Mouse (Mus musculus) G1E (cell line): ENCODE measurements around the gene Dalrd3. TPM values are rescaled to one million over a fixed set of nuclear protein-coding genes. Genes with fewer than 3 reads are reported as not detected.

ENCODE experiments used
- ATAC-seq: 2 replicates; pipeline ENCODE4 v1.8.0; 2016; ENCODE audit warnings: mild to moderate bottlenecking; ENCODE audit not compliant: insufficient number of reproducible peaks, poor library complexity, low FRiP score, severe bottlenecking; ENCODE audit errors: extremely low read depth
- DNase-seq: peaks from one replicate; pipeline ENCODE4 v3.0.0; 2012; ENCODE audit warnings: low spot score
- H3K27me3 ChIP-seq: 2 replicates; pipeline ENCODE4 v1.6.1; 2012; ENCODE audit warnings: mild to moderate bottlenecking, low read length, inconsistent platforms; ENCODE audit not compliant: insufficient read depth
- H3K36me3 ChIP-seq: replicated peaks from 2 replicates; pipeline ENCODE3; 2012; ENCODE audit warnings: mild to moderate bottlenecking, inconsistent platforms
- H3K4me1 ChIP-seq: 2 replicates; pipeline ENCODE4 v1.6.1; 2012; ENCODE audit warnings: low read depth, low read length, inconsistent platforms, mixed read lengths; ENCODE audit not compliant: insufficient read depth
- H3K4me3 ChIP-seq: 2 replicates; pipeline ENCODE4 v1.5.1; 2012; ENCODE audit warnings: low read depth, mild to moderate bottlenecking, inconsistent platforms, low read length, moderate library complexity, mixed read lengths
- H3K9me3 ChIP-seq: replicated peaks from 2 replicates; pipeline ENCODE4 v1.6.1; 2012; ENCODE audit warnings: inconsistent platforms
- CTCF ChIP-seq: IDR thresholded peaks from 2 replicates; pipeline ENCODE4 v1.5.1; 2012; ENCODE audit warnings: low read depth, low read length, inconsistent platforms, mixed read lengths
- GATA1 ChIP-seq: IDR thresholded peaks from 2 replicates; pipeline ENCODE4 v1.6.1; 2012; ENCODE audit warnings: borderline replicate concordance, low read length, inconsistent platforms, mixed read lengths
- GATA2 ChIP-seq: IDR thresholded peaks from 2 replicates; pipeline ENCODE4 v1.6.1; 2012; ENCODE audit warnings: low read depth, low read length, inconsistent platforms, borderline replicate concordance
- POLR2AphosphoS5 ChIP-seq: IDR thresholded peaks from 2 replicates; pipeline ENCODE4 v1.6.1; 2012; ENCODE audit warnings: low read depth, low read length, inconsistent platforms; ENCODE audit not compliant: insufficient replicate concordance
- TAL1 ChIP-seq: conservative IDR thresholded peaks from 2 replicates; pipeline ENCODE4 v1.6.1; 2012; ENCODE audit warnings: low read depth, low read length, inconsistent platforms, mixed read lengths
- polyA plus RNA-seq: library from polyadenylated mRNA; stranded (reverse); fragments of >175 nt; gene quantifications from 2 replicates; pipeline ENCODE4 v1.2.3, GENCODE M21; 2012
- total RNA-seq, 2 experiments: library from RNA; stranded (forward) in 1 of 2; stranded (reverse) in 1 of 2; fragments of 200-1000 nt in 1 of 2; fragments of >200 nt in 1 of 2; fragmentation: Nextera tagmentation in 1 of 2; gene quantifications; 2 replicates each; pipeline ENCODE4 v1.2.3; 2014 to 2017

Gene Dalrd3
- 48.3 and 49.1 TPM in 2 replicates for total RNA-seq (2014; fragmentation: Nextera tagmentation)
- total RNA-seq (2017), result 48.3 and 65.3 TPM in 2 replicates
- polyA plus RNA-seq, result 101 and 121 TPM in 2 replicates

DNA sequence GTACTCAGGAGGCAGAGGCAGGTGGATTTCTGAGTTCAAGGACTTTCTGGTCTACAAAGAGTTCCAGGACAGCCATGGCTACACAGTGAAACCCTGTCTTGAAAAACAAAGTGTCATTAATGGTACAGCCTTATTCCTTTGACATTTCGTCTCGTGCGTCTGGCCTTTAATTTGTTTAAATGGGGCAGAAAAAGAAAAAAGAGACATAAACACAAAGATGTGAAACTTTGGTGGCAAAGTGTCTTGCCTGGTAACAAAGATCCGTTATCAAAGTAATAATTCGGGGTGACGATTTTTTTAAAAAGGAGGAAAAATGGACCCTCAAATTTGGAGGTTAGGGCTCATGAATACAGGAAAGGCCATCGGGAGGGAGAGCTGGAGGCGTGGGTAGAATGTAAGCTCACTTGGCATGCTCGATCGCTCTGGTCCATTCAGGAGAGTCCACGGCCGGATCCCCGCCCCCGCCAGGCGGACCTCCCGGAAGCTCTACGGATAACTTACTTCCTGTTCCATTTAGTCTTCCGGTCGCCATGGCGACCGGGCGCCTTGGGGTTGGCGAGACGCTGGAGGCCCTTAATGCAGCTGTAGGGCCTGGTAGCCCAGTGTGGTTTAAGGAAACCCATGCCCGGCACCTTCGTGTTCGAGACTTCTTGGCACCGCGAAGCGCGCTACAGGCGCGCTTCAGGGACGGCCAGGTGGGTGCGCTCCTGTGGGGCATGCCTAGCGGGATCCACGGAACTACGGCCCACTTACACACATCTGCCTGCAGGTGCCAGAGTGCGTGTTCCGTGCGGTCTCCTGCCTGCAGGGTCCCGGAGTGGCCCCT is at the start of gene Dalrd3:
Gene Dalrd3 (plus strand): TSS at position 506 of the 826 bp plus-strand sequence.
- peak; percentile 97 for DNase-seq
- H3K27me3 ChIP-seq, result no peaks in the 10 kb centered on the region
- H3K36me3 ChIP-seq, result peaks cover 73% of the 10 kb centered on the region
- H3K4me3 ChIP-seq, result peak within 1 kb of the TSS; percentile 90
- H3K4me1 ChIP-seq, result peaks cover 85% of the 10 kb centered on the region
- TF ChIP-seq CTCF, result no peak
- no peak for TF ChIP-seq POLR2AphosphoS5
- no peak for TF ChIP-seq GATA2
- TF ChIP-seq TAL1, result no peak
- no peak for TF ChIP-seq GATA1
- H3K9me3 ChIP-seq, result no peaks in the 10 kb centered on the region
- ATAC-seq, result peak; percentile 60

DNA sequence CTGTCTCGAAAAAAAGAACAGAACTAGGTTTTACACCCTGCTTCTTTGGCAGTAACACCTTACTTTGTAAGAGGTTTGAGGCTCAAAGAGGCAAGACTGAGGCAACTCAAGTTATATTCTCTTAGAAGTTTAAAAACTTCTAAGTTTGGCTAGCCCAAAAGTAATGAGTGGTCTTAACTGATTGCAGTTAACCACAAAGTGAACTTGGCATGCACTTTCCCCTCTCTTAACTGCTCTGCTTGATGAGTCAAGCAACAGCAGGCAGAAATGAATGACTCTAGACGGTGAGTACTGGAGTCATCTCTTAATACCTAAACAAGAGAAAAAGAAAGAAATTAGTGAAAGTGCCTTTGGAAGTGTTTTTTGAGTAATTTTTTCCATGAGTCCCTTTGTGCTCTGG is 48.1 kb upstream of the Dalrd3 start:
- TF ChIP-seq GATA2 (no peak), CTCF (no peak), POLR2AphosphoS5 (no peak), GATA1 (no peak), TAL1 (no peak)
- DNase-seq (no peak), ATAC-seq (no peak)
- Histone ChIP-seq H3K9me3 (no peaks in the 10 kb centered on the region), H3K4me1 (peaks cover 33% of the 10 kb centered on the region), H3K27me3 (no peaks in the 10 kb centered on the region), H3K36me3 (peaks cover 55% of the 10 kb centered on the region), H3K4me3 (no peak overlapping the region)

DNA sequence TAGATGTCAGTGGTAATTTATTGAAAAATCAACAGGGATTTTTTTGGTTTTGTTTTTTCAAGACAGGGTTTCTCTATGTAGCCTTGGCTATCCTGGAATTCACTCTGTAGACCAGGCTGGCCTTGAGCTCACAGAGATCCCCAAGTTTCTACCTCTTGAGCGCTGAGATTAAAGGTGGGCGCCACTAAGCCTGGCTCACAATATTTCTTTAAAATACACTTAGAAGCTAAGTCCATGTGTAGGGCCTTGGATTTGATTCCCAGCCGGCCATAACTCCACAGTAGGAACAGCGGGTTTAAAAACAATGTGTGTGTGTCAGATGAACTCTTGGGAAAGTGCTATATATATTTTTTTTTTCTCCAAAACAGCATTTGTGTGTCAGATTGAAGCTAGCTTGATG is 46.3 kb upstream of the Dalrd3 start:
- no peak for ATAC-seq
- DNase-seq, result no peak
- Histone ChIP-seq H3K27me3 (no peaks in the 10 kb centered on the region), H3K4me1 (peaks cover 31% of the 10 kb centered on the region), H3K4me3 (no peak overlapping the region), H3K9me3 (no peaks in the 10 kb centered on the region), H3K36me3 (peaks cover 71% of the 10 kb centered on the region)
- TF ChIP-seq POLR2AphosphoS5, result no peak
- TF ChIP-seq CTCF, result no peak
- no peak for TF ChIP-seq GATA2
- TF ChIP-seq TAL1, result no peak
- no peak for TF ChIP-seq GATA1

DNA sequence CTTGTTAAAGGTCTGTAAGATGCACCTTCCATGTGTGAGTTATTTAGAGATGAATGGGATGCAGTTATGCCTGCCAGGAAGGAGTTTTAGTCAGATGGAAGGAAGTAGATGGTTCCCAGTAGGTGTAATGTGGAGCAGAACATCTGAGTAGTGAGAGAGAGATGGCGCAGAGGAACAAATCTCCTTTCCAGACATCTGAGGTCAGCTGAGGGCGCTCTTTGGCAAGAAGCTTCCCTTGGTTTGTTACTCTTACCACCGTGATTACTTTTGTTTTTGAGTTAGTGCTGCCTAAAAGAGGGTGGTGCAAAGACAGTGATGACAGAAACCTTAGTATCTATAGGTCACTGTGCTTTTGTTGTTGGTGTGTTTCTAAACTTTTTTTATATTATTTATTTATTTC is 44.3 kb upstream of the Dalrd3 start:
- no peaks in the 10 kb centered on the region for H3K27me3 ChIP-seq
- no peaks in the 10 kb centered on the region for H3K9me3 ChIP-seq
- H3K36me3 ChIP-seq, result peaks cover 75% of the 10 kb centered on the region
- no peak for DNase-seq
- no peak for TF ChIP-seq GATA1
- TF ChIP-seq POLR2AphosphoS5, result no peak
- TF ChIP-seq TAL1, result no peak
- no peak for TF ChIP-seq GATA2
- no peak for TF ChIP-seq CTCF
- H3K4me3 ChIP-seq, result no peak overlapping the region
- peaks cover 14% of the 10 kb centered on the region for H3K4me1 ChIP-seq
- ATAC-seq, result no peak

DNA sequence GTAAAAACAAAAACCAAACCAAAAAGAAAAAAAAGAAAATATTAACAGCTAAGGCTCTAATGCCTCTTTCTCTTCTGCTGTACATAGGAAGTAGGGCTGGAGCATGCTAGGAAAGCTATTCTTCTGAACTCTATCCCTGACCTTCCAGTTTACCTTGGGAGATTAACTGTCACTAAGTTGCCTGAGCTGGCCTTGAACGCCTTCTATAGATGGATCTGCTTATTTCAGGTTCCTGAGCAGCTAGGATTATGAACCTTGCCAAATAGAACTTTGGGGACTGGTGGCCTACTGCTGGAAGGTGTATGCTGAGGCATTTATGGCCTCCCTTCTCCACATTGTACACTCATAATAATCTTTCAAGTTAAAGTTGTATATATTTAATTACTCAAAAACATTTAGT is 38.7 kb upstream of the Dalrd3 start:
- H3K9me3 ChIP-seq, result no peaks in the 10 kb centered on the region

DNA sequence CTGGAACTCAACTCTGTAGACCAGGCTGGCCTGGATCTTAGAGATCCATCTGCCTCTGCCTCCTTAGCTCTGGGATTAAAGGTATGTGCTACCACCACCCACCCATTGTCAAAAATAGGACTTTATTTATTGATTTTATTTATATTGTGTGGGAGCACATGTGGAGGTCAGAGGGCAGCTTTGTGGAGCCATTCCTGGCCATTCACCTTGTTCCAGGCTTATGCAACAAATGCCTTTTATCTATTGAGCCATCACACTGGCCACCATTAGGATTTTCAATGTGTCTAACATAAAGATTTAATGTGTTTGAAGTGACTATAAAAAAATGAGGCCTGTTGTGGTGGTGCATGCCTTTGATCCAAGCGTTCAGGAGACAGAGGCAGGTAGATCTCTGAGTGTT is 38.2 kb upstream of the Dalrd3 start:
- DNase-seq (no peak), ATAC-seq (no peak)
- peaks cover 4% of the 10 kb centered on the region; the same call in 1 of the 2 replicates for H3K4me1 ChIP-seq
- peaks cover 96% of the 10 kb centered on the region for H3K36me3 ChIP-seq
- no peaks in the 10 kb centered on the region for H3K9me3 ChIP-seq
- TF ChIP-seq CTCF (no peak), TAL1 (no peak), GATA2 (no peak), GATA1 (no peak), POLR2AphosphoS5 (no peak)
- H3K27me3 ChIP-seq, result no peaks in the 10 kb centered on the region
- H3K4me3 ChIP-seq, result no peak overlapping the region

More for the DNA sequence above, 38.7 kb upstream of the Dalrd3 start:
- Histone ChIP-seq H3K4me1 (peaks cover under 1% of the 10 kb centered on the region; the same call in 1 of the 2 replicates), H3K27me3 (no peaks in the 10 kb centered on the region), H3K36me3 (peaks cover 95% of the 10 kb centered on the region), H3K4me3 (no peak overlapping the region)
- TF ChIP-seq TAL1, result no peak
- no peak for TF ChIP-seq CTCF
- TF ChIP-seq POLR2AphosphoS5, result no peak
- no peak for TF ChIP-seq GATA2
- no peak for TF ChIP-seq GATA1
- ATAC-seq (no peak), DNase-seq (no peak)
